Mouse (Mus musculus): ENCODE results near the gene Ube2ql1. TPM values are rescaled to one million over a fixed set of nuclear protein-coding genes. Genes with fewer than 3 reads are reported as not detected.

Gene Ube2ql1
- not detected for polyA plus RNA-seq (2017; shearing (Covaris generic))

DNA sequence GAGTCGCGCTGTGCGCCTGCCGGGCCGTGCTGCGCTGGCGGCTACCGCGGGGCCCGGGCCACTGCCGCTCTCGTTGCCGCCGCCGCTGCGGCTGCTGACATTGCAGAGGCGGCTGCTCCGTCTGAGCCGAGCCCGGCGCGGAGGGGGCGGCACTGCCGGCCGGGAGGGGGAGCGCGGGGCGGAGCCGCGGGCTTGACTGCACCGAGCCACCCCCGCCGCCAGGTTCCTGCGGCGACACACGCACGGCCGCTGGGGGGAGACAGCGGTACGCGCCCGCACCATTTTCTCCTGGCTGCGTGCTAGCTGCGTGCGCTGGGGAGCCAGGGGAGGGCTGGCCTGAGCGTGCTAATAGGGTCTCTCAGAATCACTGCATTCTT is at the start of gene Ube2ql1:
Ube2ql1 (minus strand) TSS at position 131 of the 377 bp plus-strand sequence.

Other genes with a start within 250 kb of the Ube2ql1 start
- 100 to 1,000 TPM; 119 to 147 TPM for gene Nsun2, start 206.1 kb downstream of the Ube2ql1 start, polyA plus RNA-seq (2017; shearing (Covaris generic))
- 10 to 100 TPM; 12.2 to 12.4 TPM for gene Tent4a, start 205.3 kb downstream of the Ube2ql1 start, polyA plus RNA-seq (2017; shearing (Covaris generic))
- 1 to 10 TPM; 1.2 to 2.6 TPM for gene Srd5a1, start 128.4 kb downstream of the Ube2ql1 start, polyA plus RNA-seq (2017; shearing (Covaris generic))
- 100 to 1,000 TPM; 157 to 169 TPM for gene Med10, start 62.5 kb upstream of the Ube2ql1 start, polyA plus RNA-seq (2017; shearing (Covaris generic))

Data from activated CD4-positive, CD25-positive, alpha-beta regulatory T cell (primary cell).